Mouse (Mus musculus): ENCODE results near the gene Gigyf2.

Gigyf2 gene

DNA sequence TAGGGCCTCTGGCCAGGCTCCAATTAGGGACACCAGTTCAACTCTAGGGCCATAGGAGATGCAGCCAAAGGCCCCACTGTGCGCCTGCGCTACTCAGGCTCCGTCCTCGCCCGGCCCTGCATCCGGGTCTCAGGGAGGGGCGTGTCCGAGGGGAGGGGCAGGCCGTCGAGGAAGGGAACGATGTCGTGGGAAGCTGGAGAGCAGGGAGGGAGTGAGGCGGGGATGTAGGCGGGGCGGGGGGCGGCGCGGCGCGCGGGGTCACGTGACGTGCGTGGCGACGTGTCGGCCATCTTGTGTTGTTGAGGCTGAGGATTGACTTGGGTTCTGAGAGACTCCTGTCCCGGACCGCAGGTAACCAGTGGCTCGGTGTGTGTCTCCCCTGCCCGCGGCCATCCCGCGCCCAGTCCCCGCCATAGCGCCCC lies at the start of gene Gigyf2:
Gene Gigyf2, plus strand, starts transcription at position 257 of the 422 bp plus-strand sequence.
- DNase-seq (ENCODE audit: low spot score in 2 of 2), result peak; percentile 97

DNA sequence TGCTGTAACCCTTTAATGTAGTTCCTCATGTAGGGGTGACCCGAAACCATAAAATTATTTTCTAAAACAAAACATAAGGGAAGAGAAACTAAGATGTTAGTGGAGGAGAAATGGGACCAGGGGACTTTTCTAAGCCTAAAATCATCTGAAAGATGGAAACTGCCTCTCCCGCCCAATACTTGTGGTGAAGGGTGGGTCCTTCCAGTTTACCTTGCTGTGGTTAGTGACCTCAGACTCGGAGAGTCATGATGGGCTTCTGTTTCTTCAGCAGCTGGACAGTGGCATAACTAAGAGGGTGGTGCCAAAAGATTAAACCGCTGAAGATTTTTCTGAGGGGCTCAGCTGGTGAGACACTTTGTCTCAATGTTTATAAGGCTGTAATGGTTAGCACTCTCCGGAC lies 46.5 kb upstream of the Gigyf2 start:
- DNase-seq (ENCODE audit: low spot score in 2 of 2), result no peak

GRCm38 (mm10) chr1:87281599-87282412 lies 45.0 kb upstream of the Gigyf2 start:
- no peak for DNase-seq (ENCODE audit: low spot score in 2 of 2)

GRCm38 (mm10) chr1:87282413-87282788 lies 44.4 kb upstream of the Gigyf2 start:
- no peak for DNase-seq (ENCODE audit: low spot score in 2 of 2)

DNA sequence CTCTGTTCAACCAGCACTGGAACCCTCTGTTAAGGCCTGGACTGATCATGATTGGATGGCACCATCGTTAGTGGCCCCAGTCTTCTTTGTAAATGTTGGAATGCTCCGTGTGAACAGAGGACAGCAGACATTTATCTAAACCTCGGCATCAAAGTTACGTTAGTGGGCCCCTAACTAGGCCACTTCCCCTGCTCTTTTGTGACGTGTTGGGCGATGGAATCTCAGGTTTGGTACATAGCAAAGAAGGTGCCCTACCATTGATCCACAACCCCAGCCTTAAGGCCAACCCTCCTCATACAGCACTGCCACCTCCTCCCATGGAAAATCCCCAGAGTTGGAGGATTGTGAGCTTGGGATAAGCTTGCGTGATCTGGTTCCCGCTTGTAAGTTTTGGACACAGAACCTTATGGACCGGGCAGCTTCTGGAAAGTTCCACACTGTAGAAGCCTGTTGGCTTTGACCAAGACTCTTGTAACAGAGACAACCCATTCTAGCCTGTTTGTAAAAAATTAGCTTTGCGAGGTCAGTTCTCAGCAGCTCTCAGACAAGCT lies 43.3 kb upstream of the Gigyf2 start:
- no peak for DNase-seq (ENCODE audit: low spot score in 2 of 2)

DNA sequence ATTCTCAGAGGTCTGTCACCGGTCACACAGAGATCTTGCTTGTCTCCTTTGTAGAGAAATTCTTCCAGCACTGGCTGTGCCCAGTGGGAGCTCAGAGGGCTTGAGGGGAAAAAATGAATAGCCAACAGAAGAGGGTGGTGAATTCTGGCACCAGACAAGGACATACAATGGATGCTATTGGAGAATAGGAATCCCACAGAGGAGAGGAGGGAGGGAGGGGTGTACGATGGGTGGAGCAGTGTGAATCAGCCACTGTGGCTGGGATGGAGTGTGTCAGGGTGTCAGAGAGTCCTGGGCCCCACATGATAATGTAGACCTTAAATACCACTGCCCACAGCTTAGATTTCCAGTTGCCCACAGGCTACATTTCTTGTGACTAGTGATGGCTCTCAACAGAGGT lies 39.7 kb upstream of the Gigyf2 start:
- no peak for DNase-seq (ENCODE audit: low spot score in 2 of 2)

DNA sequence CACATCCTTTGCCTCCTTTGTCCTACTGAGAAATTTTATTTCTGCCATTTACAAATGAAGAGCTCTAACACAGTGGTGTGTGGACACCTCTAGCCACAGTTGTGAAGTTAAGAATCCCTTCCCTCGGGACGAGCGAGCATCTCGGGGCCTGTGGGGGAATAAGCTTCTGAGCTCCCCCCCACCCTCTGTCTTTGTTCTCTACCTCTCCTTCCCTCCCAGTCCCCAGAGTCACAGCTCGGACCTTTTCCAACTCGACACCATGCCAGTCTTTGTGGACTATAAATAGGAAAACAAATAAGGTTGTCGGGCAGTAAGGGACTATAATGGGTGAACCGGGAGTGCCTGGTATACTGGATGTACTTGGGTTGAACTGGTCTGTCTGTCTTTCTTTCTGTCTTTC lies 35.4 kb upstream of the Gigyf2 start:
- DNase-seq (ENCODE audit: low spot score in 2 of 2), result no peak

GRCm38 (mm10) chr1:87292420-87293190 lies 34.2 kb upstream of the Gigyf2 start:
- no peak for DNase-seq (ENCODE audit: low spot score in 2 of 2)

DNA sequence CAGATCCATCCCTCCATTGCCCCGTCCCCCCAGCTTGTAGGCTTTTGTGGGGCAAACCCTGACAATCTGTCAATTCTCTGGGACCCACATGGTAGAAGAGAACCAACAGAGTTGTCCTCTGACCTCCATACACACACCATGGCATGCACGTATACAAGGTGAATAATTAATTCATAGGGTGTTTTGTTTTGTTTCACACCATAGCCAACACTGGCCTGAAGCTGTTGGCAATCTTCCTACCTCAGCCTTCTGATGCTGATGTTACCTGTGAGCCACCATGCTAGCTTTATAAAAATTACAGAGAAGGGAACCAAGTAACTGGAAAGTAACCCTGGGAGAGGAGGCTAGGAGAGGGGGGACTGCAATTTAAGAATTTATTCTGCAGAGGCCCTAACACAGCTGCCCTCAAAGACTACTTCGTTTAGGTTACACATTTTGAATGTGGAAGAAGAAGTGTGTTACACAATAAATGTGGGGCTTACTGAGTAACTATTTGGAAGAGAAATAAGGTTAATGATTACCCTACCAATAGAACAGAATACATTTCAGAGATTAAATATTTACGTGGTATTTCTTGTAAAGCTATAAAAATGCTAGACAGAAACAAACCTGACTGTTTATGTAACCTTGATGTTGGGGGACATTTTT lies 32.6 kb upstream of the Gigyf2 start:
- DNase-seq (ENCODE audit: low spot score in 2 of 2), result no peak

DNA sequence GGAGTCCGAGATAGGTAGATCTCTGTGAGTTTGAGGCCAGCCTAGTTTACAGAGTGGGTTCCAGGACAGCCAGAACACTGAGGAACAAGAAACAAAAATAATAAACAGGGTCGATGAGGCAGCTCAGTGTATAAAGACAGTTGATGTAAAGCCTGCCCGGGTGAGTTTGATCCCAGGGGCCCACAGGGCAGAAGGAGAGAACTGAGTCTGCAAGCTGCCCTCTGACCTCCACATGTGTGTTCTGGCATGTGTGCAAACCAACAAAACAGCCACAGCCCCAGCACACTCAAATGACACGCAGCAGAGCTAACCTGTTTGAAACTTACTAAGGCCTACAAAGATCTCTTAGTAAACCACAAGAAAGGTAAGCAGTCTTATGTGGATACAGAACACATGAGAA lies 31.8 kb upstream of the Gigyf2 start:
- no peak for DNase-seq (ENCODE audit: low spot score in 2 of 2)

DNA sequence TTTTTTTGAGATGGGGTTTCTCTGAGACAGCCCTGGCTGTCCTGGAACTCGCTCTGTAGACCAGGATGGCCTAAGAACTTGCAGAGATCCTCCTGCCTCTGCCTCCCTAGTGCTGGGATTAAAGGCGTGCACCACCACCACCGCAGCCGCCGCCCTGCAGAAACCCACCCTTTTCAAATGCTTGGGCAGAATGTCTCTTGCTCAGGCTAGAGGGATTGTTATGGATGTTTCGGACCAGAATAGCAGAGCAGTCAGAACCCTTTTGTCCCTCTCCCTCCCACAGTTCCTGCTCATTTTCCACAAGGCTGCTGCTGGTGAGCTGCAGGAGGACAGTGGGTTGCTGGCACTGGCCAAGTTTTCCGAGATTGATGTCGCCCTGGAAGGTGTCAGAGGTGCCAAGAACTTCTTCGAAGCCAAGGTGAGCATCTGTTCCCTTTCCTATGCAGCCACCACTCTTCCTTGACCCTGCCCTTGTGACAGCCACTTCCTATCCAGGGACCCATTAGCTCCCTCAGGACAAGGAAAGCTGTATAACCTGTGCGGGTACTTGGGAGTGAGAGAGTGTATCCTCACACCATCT lies 29.4 kb upstream of the Gigyf2 start:
- DNase-seq (ENCODE audit: low spot score in 2 of 2), result no peak

GRCm38 (mm10) chr1:87300360-87301286 lies 26.2 kb upstream of the Gigyf2 start:
- no peak for DNase-seq (ENCODE audit: low spot score in 2 of 2)

DNA sequence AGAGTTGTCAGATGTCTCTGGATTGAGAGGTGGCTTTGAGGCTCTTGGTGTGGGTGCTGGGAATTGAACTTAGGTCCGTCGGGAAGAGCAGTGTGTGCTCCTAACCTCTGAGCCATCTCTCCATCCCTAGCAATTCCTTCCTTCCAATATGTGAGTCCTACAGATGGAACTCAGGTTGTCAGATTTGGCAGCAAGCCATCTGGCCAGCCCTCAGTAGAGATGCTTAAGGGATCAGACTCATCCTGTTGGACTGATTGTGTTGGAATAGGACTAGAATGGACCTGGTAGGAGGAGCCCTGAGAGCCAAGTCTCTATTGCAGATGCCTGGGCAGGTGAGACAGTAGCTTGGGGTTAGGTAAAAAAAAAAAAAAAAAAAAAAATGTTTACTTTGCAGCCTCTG lies 24.8 kb upstream of the Gigyf2 start:
- no peak for DNase-seq (ENCODE audit: low spot score in 2 of 2)

GRCm38 (mm10) chr1:87308952-87309351 lies 17.8 kb upstream of the Gigyf2 start:
- no peak for DNase-seq (ENCODE audit: low spot score in 2 of 2)

- DNase-seq (ENCODE audit: low spot score in 2 of 2), result no peak
Observed at GRCm38 (mm10) chr1:87309621-87310020, 17.2 kb upstream of the Gigyf2 start.

DNA sequence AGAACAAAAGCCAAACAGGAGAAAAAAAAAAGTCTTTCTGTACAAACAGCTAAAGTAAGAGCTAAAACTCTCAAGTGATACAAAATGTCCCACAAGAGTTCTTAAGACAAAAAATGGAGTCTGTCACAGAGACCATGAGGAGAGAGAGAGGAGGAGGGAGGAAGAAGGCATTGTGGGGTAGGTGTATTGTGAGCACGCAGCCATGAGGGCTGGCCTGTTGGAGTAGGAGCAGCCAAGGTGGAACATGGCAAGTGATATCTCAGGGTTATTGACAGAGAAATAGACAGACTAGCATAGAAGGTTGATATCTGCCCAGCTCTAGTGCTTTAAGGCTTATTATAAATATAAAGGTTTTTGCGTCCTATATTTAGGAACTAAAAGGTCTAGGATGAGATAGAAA lies 14.1 kb upstream of the Gigyf2 start:
- DNase-seq (ENCODE audit: low spot score in 2 of 2), result no peak

- DNase-seq (ENCODE audit: low spot score in 2 of 2), result no peak
Observed at GRCm38 (mm10) chr1:87313116-87313515, 13.7 kb upstream of the Gigyf2 start.

DNA sequence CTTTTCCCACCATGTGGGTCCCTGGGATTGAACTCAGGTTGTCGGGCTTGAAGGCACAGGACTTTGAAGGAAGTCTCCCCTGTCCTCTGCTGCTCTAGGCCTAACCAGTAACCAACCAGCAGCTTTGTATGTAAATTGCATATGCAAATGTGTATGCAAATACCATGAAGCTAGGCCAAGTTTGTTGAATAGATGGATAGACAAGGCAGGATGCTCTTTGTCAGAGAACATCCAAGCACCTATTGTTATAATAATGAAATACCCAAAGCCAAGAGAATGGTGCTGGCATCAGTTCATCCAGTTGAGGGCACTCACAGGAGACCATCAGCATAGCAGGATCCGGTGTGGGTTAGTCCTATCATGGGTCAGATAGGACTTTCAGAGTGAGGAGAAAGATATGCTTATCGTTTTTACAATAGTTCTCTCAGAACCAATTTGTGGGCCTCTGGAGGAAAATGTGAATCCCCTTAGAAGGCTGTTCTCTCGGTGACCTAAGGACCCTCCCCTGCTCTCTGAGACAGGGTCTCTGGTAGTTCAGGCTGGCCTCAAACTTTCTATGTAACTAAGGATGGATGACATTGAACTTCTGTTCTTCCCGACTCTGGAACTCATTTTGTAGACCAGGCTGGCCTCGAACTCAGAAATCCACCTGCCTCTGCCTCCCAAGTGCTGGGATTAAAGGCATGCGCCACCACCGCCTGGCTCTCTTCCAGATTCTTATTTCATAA lies 12.8 kb upstream of the Gigyf2 start:
- no peak for DNase-seq (ENCODE audit: low spot score in 2 of 2)

GRCm38 (mm10) chr1:87315431-87315830 lies 11.4 kb upstream of the Gigyf2 start:
- no peak for DNase-seq (ENCODE audit: low spot score in 2 of 2)

DNA sequence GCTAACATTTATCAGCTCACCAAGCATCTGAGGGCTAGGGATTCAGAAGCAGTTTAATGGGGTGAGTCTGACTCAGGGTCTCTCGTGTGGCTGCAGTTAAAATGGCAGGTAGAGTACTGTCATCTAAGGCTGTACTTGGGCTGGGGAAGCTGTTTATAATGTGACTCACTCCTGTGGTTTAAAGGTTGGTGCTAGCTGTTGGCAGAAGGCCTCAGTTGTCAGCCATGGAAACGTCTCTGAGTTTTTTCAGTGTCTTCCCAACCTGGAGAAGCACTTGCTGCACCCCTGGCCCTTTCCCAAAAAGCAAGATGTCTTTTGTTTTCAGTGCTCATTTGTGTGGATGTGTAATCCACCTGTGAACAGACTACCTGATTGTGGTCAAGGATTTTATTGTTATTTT lies 10.9 kb upstream of the Gigyf2 start:
- no peak for DNase-seq (ENCODE audit: low spot score in 2 of 2)
